Mouse (Mus musculus): ENCODE data around the gene Ifrd2. TPM values are rescaled to one million over a fixed set of nuclear protein-coding genes. Genes with fewer than 3 reads are reported as not detected.

The Ifrd2 gene
- polyA plus RNA-seq (2012; rRNA removed): 33.2 and 55.4 TPM in 2 replicates

- WGBS: 5% methylated on average over 46 of the region's 46 CpGs
- Histone ChIP-seq H3K36me3 (ENCODE audit: control insufficient read depth, insufficient read depth, low read length) (peaks cover 16% of the 10 kb centered on the region), H3K27ac (ENCODE audit: insufficient read depth, low read depth, low read length) (peak within 1 kb of the TSS; percentile 21; the same call in 1 of the 2 replicates), H3K4me3 (ENCODE audit: low read depth, low read length) (peak within 1 kb of the TSS; percentile 75), H3K27me3 (ENCODE audit: control insufficient read depth, insufficient read depth, low read length) (no peaks in the 10 kb centered on the region), H3K4me1 (ENCODE audit: control insufficient read depth, insufficient read depth, insufficient read length, low read length) (peaks cover 25% of the 10 kb centered on the region)
- peak; percentile 10; the same call in 1 of the 2 replicates for TF ChIP-seq POLR2A (IDR thresholded peaks at IDR 0.05; ENCODE audit: low read depth, low read length)
- TF ChIP-seq CTCF (IDR thresholded peaks at IDR 0.05; ENCODE audit: extremely low read depth, insufficient read length, insufficient replicate concordance, low read depth, low read length): no peak
Observed at GRCm38 (mm10) chr9:107586974-107587832, at the start of gene Ifrd2. Gene Ifrd2 (plus strand): TSS chr9:107587642.

- peaks cover 19% of the 10 kb centered on the region for H3K4me1 ChIP-seq (ENCODE audit: control insufficient read depth, insufficient read depth, insufficient read length, low read length)
- no peak overlapping the region for H3K4me3 ChIP-seq (ENCODE audit: low read depth, low read length)
- no peak overlapping the region for H3K27ac ChIP-seq (ENCODE audit: insufficient read depth, low read depth, low read length)
- TF ChIP-seq POLR2A (IDR thresholded peaks at IDR 0.05; ENCODE audit: low read depth, low read length) (no peak), CTCF (IDR thresholded peaks at IDR 0.05; ENCODE audit: extremely low read depth, insufficient read length, insufficient replicate concordance, low read depth, low read length) (no peak)
- H3K36me3 ChIP-seq (ENCODE audit: control insufficient read depth, insufficient read depth, low read length): peaks cover 24% of the 10 kb centered on the region
- no peaks in the 10 kb centered on the region for H3K27me3 ChIP-seq (ENCODE audit: control insufficient read depth, insufficient read depth, low read length)
- WGBS: 89% methylated on average over 7 of the region's 7 CpGs
Observed at GRCm38 (mm10) chr9:107538231-107538630, 49.2 kb upstream of the Ifrd2 start.

- 88% methylated on average over 3 of the region's 3 CpGs for WGBS
- TF ChIP-seq CTCF (IDR thresholded peaks at IDR 0.05; ENCODE audit: extremely low read depth, insufficient read length, insufficient replicate concordance, low read depth, low read length) (no peak), POLR2A (IDR thresholded peaks at IDR 0.05; ENCODE audit: low read depth, low read length) (no peak)
Observed at GRCm38 (mm10) chr9:107538711-107539110, 48.7 kb upstream of the Ifrd2 start.

GRCm38 (mm10) chr9:107539940-107540339 lies 47.5 kb upstream of the Ifrd2 start:
- no peak overlapping the region for H3K27ac ChIP-seq (ENCODE audit: insufficient read depth, low read depth, low read length)
- H3K36me3 ChIP-seq (ENCODE audit: control insufficient read depth, insufficient read depth, low read length): peaks cover 31% of the 10 kb centered on the region
- no peaks in the 10 kb centered on the region for H3K27me3 ChIP-seq (ENCODE audit: control insufficient read depth, insufficient read depth, low read length)
- peaks cover 15% of the 10 kb centered on the region for H3K4me1 ChIP-seq (ENCODE audit: control insufficient read depth, insufficient read depth, insufficient read length, low read length)
- no peak overlapping the region for H3K4me3 ChIP-seq (ENCODE audit: low read depth, low read length)
- no peak for TF ChIP-seq POLR2A (IDR thresholded peaks at IDR 0.05; ENCODE audit: low read depth, low read length)
- TF ChIP-seq CTCF (IDR thresholded peaks at IDR 0.05; ENCODE audit: extremely low read depth, insufficient read length, insufficient replicate concordance, low read depth, low read length): no peak
- WGBS: 93% methylated on average over 8 of the region's 8 CpGs

More at GRCm38 (mm10) chr9:107538711-107539110, 48.7 kb upstream of the Ifrd2 start:
- peaks cover 24% of the 10 kb centered on the region for H3K36me3 ChIP-seq (ENCODE audit: control insufficient read depth, insufficient read depth, low read length)
- H3K4me3 ChIP-seq (ENCODE audit: low read depth, low read length): no peak overlapping the region
- peaks cover 15% of the 10 kb centered on the region for H3K4me1 ChIP-seq (ENCODE audit: control insufficient read depth, insufficient read depth, insufficient read length, low read length)
- H3K27me3 ChIP-seq (ENCODE audit: control insufficient read depth, insufficient read depth, low read length): no peaks in the 10 kb centered on the region
- H3K27ac ChIP-seq (ENCODE audit: insufficient read depth, low read depth, low read length): no peak overlapping the region

GRCm38 (mm10) chr9:107540420-107540819 lies 47.0 kb upstream of the Ifrd2 start:
- no peaks in the 10 kb centered on the region for H3K27me3 ChIP-seq (ENCODE audit: control insufficient read depth, insufficient read depth, low read length)
- peaks cover 31% of the 10 kb centered on the region for H3K36me3 ChIP-seq (ENCODE audit: control insufficient read depth, insufficient read depth, low read length)
- 68% methylated on average over 4 of the region's 4 CpGs for WGBS
- peaks cover 15% of the 10 kb centered on the region for H3K4me1 ChIP-seq (ENCODE audit: control insufficient read depth, insufficient read depth, insufficient read length, low read length)
- no peak overlapping the region for H3K4me3 ChIP-seq (ENCODE audit: low read depth, low read length)
- no peak for TF ChIP-seq CTCF (IDR thresholded peaks at IDR 0.05; ENCODE audit: extremely low read depth, insufficient read length, insufficient replicate concordance, low read depth, low read length)
- TF ChIP-seq POLR2A (IDR thresholded peaks at IDR 0.05; ENCODE audit: low read depth, low read length): no peak
- no peak overlapping the region for H3K27ac ChIP-seq (ENCODE audit: insufficient read depth, low read depth, low read length)

GRCm38 (mm10) chr9:107541005-107541404 lies 46.4 kb upstream of the Ifrd2 start:
- Histone ChIP-seq H3K27ac (ENCODE audit: insufficient read depth, low read depth, low read length) (no peak overlapping the region), H3K4me1 (ENCODE audit: control insufficient read depth, insufficient read depth, insufficient read length, low read length) (peaks cover 12% of the 10 kb centered on the region), H3K36me3 (ENCODE audit: control insufficient read depth, insufficient read depth, low read length) (peaks cover 31% of the 10 kb centered on the region), H3K27me3 (ENCODE audit: control insufficient read depth, insufficient read depth, low read length) (no peaks in the 10 kb centered on the region), H3K4me3 (ENCODE audit: low read depth, low read length) (no peak overlapping the region)
- 35% methylated on average over 10 of the region's 10 CpGs for WGBS
- TF ChIP-seq POLR2A (IDR thresholded peaks at IDR 0.05; ENCODE audit: low read depth, low read length): no peak
- TF ChIP-seq CTCF (IDR thresholded peaks at IDR 0.05; ENCODE audit: extremely low read depth, insufficient read length, insufficient replicate concordance, low read depth, low read length): no peak

All from small intestine, adult 2 months (tissue).